Mouse (Mus musculus): Measurements from ENCODE around the gene Sema4d.

GRCm38 (mm10) chr13:51724566-51724965 lies 69.0 kb downstream of the Sema4d start:
- TF ChIP-seq CTCF (IDR thresholded peaks at IDR 0.05; ENCODE audit: low read depth, low read length) (no peak), GATA2 (IDR thresholded peaks at IDR 0.05; ENCODE audit: borderline replicate concordance, low read depth, low read length) (no peak)

Measured in G1E (cell line).